Mouse (Mus musculus): ENCODE results near the gene Smarcd1. TPM values are rescaled to one million over a fixed set of nuclear protein-coding genes. Genes with fewer than 3 reads are reported as not detected.
"Not testable (repeated sequence)": the region's sequence is repeated elsewhere in the genome, so short reads cannot be mapped to it uniquely, and the experiment has no call there.

Gene Smarcd1
- polyA plus RNA-seq, 1 experiment from 2014 or later: 111 TPM

DNA sequence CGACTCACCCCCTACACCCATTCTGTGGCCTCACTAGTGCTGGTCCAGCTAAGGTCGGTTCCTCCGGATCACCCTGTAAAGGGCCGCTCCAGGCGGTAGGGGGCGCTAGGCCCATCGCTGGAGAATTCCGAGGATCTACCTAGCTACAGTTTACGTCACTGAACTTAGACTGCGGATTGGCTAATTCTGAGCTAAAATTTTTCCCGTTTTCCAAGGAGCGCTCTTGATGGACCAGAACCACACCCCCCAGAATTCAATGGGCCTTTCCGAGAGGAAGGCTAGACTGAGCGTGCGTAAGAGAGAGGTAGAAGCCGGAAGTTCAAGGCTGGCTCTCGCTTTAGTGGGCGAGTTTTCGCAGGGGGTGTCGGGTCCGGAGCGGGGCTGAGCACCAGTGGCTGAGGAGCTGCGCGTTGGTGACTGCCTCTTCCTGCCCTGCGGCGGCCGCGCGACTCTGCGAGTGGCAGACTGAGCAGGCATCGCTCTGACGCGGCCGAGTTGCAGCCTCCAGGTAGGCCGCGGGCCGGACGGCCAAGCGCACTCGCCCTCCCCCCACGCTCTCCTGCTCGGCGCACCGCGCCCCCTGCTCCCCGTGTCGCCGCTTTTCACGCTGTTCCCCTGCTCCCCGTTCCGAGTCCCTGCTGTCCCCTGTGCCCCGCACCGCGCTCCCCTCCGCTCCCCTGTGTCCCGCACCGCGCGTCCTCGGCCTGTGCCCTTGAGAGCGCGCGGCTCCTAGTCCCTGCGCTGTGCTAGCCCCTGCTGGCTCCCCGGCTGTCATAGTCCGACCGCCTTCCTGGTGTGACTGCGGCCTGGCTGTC is 23.6 kb downstream of the Smarcd1 start, which contains the start of gene Cox14:
Cox14 (plus strand) TSS at position 278 of the 815 bp plus-strand sequence.
- Histone ChIP-seq H3K9me3 (ENCODE audit: control insufficient read depth, low read length) (0 out of 2 replicates have a peak, but pooled peaks cover 3% of the 10 kb centered on the region), H3K9ac (replicated peaks; ENCODE audit: low read depth, low read length) (peak within 1 kb of the TSS; percentile 87), H3K36me3 (ENCODE audit: control insufficient read depth, insufficient read depth) (peaks cover 10% of the 10 kb centered on the region), H3K27me3 (replicated peaks; ENCODE audit: control insufficient read depth, insufficient read depth, low read length) (no peaks in the 10 kb centered on the region), H3K4me2 (ENCODE audit: low read length) (peak within 1 kb of the TSS; percentile 66), H3K27ac (ENCODE audit: low read length) (peak within 1 kb of the TSS; percentile 82), H3K4me1 (replicated peaks; ENCODE audit: control insufficient read depth, insufficient read depth, low read length) (peaks cover 28% of the 10 kb centered on the region), H3K4me3 (replicated peaks; ENCODE audit: low read length) (peak within 1 kb of the TSS; percentile 77)
- ATAC-seq: peak; percentile 96
- 0% methylated on average over 62 of the region's 68 CpGs for WGBS

DNA sequence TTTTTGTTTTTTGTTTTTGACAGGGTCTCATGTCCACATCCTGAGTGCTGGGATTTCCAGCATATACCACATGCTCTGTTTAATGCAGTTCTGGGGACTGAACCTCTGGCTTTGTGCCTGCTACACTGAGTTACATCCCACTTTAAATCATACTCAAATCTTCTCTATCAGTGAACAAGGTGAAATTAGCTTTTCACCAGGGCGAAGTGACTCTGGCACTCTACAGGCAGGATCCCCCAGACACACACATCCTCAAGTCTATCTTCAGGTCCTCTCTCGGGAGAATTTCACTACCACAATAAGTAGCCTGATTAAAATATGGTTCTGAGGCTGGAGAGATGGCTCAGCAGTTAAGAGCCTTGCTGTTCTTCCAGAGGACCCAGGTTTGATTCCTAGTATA is 24.6 kb downstream of the Smarcd1 start:
- Histone ChIP-seq H3K4me3 (replicated peaks; ENCODE audit: low read length) (peak overlapping the region; percentile 77), H3K9ac (replicated peaks; ENCODE audit: low read depth, low read length) (peak overlapping the region; percentile 87), H3K9me3 (ENCODE audit: control insufficient read depth, low read length) (0 out of 2 replicates have a peak, but pooled peaks cover 3% of the 10 kb centered on the region), H3K36me3 (ENCODE audit: control insufficient read depth, insufficient read depth) (peaks cover 10% of the 10 kb centered on the region), H3K27ac (ENCODE audit: low read length) (no peak overlapping the region), H3K27me3 (replicated peaks; ENCODE audit: control insufficient read depth, insufficient read depth, low read length) (no peaks in the 10 kb centered on the region), H3K4me1 (replicated peaks; ENCODE audit: control insufficient read depth, insufficient read depth, low read length) (peaks cover 28% of the 10 kb centered on the region), H3K4me2 (ENCODE audit: low read length) (peak overlapping the region; percentile 63)
- no peak for ATAC-seq
- WGBS: 75% methylated on average over 2 of the region's 2 CpGs

DNA sequence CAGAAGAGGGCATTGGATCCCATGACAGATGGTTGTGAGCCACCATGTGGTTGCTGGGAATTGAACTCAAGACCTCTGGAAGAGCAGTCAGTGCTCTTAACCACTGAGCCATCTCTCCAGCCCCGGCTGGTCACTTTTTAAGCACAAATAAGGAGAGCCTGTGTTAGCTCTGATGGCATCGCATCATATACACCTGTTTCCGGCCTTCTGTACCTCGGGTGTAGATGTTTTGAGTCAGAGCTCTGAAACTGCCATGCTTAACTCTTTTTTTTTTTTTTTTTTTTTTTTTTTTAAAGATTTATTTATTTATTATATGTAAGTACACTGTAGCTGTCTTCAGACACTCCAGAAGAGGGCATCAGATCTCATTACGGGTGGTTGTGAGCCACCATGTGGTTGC is 25.1 kb downstream of the Smarcd1 start:
- not testable (repeated sequence) for H3K36me3 ChIP-seq (ENCODE audit: control insufficient read depth, insufficient read depth); ATAC-seq; H3K27me3 ChIP-seq (replicated peaks; ENCODE audit: control insufficient read depth, insufficient read depth, low read length); H3K4me3 ChIP-seq (replicated peaks; ENCODE audit: low read length); H3K4me2 ChIP-seq (ENCODE audit: low read length); H3K9ac ChIP-seq (replicated peaks; ENCODE audit: low read depth, low read length); H3K27ac ChIP-seq (ENCODE audit: low read length); H3K9me3 ChIP-seq (ENCODE audit: control insufficient read depth, low read length)
- peaks cover 28% of the 10 kb centered on the region for H3K4me1 ChIP-seq (replicated peaks; ENCODE audit: control insufficient read depth, insufficient read depth, low read length)
- WGBS: 92% methylated on average over 4 of the region's 5 CpGs

- Histone ChIP-seq H3K36me3 (ENCODE audit: control insufficient read depth, insufficient read depth) (peaks cover 10% of the 10 kb centered on the region), H3K9ac (replicated peaks; ENCODE audit: low read depth, low read length) (no peak overlapping the region), H3K4me2 (ENCODE audit: low read length) (no peak overlapping the region), H3K9me3 (ENCODE audit: control insufficient read depth, low read length) (0 out of 2 replicates have a peak, but pooled peaks cover 3% of the 10 kb centered on the region), H3K4me1 (replicated peaks; ENCODE audit: control insufficient read depth, insufficient read depth, low read length) (peaks cover 28% of the 10 kb centered on the region), H3K4me3 (replicated peaks; ENCODE audit: low read length) (no peak overlapping the region), H3K27me3 (replicated peaks; ENCODE audit: control insufficient read depth, insufficient read depth, low read length) (no peaks in the 10 kb centered on the region), H3K27ac (ENCODE audit: low read length) (no peak overlapping the region)
- ATAC-seq: no peak
- 95% methylated on average over 12 of the region's 12 CpGs for WGBS
Observed at GRCm38 (mm10) chr15:99727525-99727924, 25.6 kb downstream of the Smarcd1 start.

DNA sequence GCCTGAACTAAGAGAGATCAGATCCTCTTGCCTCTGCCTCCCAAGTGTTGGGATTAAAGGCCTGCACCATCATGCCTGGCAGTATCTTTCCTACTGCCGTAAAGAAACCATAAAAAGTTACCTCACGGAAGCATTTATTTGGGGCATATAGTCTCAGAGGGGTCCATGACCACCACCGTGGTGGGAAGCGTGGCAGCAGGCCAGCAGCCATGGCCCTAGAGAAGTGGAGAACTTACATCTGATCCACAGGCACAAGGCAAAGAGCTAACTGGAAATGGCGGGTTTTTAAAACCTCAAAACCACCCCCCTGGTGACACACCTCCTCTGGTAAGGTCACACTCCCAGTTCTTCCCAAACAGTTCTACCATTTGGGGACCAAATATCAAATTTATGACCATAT is 26.3 kb downstream of the Smarcd1 start:
- Histone ChIP-seq H3K4me2 (ENCODE audit: low read length) (no peak overlapping the region), H3K9ac (replicated peaks; ENCODE audit: low read depth, low read length) (no peak overlapping the region), H3K4me3 (replicated peaks; ENCODE audit: low read length) (no peak overlapping the region), H3K36me3 (ENCODE audit: control insufficient read depth, insufficient read depth) (peaks cover 10% of the 10 kb centered on the region), H3K27ac (ENCODE audit: low read length) (no peak overlapping the region), H3K27me3 (replicated peaks; ENCODE audit: control insufficient read depth, insufficient read depth, low read length) (no peaks in the 10 kb centered on the region), H3K4me1 (replicated peaks; ENCODE audit: control insufficient read depth, insufficient read depth, low read length) (peaks cover 28% of the 10 kb centered on the region), H3K9me3 (ENCODE audit: control insufficient read depth, low read length) (0 out of 2 replicates have a peak, but pooled peaks cover 3% of the 10 kb centered on the region)
- no peak for ATAC-seq
- WGBS: 98% methylated on average over 5 of the region's 5 CpGs

- no peaks in the 10 kb centered on the region for H3K27me3 ChIP-seq (replicated peaks; ENCODE audit: control insufficient read depth, insufficient read depth, low read length)
- H3K4me2 ChIP-seq (ENCODE audit: low read length): no peak overlapping the region
- H3K4me1 ChIP-seq (replicated peaks; ENCODE audit: control insufficient read depth, insufficient read depth, low read length): peaks cover 19% of the 10 kb centered on the region
- 0 out of 2 replicates have a peak, but pooled peaks cover 3% of the 10 kb centered on the region for H3K9me3 ChIP-seq (ENCODE audit: control insufficient read depth, low read length)
- H3K36me3 ChIP-seq (ENCODE audit: control insufficient read depth, insufficient read depth): peaks cover 13% of the 10 kb centered on the region
- H3K4me3 ChIP-seq (replicated peaks; ENCODE audit: low read length): no peak overlapping the region
- no peak overlapping the region for H3K27ac ChIP-seq (ENCODE audit: low read length)
- WGBS: 96% methylated on average over 3 of the region's 4 CpGs
- H3K9ac ChIP-seq (replicated peaks; ENCODE audit: low read depth, low read length): no peak overlapping the region
- no peak for ATAC-seq
Observed at GRCm38 (mm10) chr15:99729056-99729783, 27.3 kb downstream of the Smarcd1 start.

- Histone ChIP-seq H3K27ac (ENCODE audit: low read length) (no peak overlapping the region), H3K36me3 (ENCODE audit: control insufficient read depth, insufficient read depth) (peaks cover 16% of the 10 kb centered on the region), H3K9me3 (ENCODE audit: control insufficient read depth, low read length) (0 out of 2 replicates have a peak, but pooled peaks cover 3% of the 10 kb centered on the region), H3K4me2 (ENCODE audit: low read length) (no peak overlapping the region), H3K27me3 (replicated peaks; ENCODE audit: control insufficient read depth, insufficient read depth, low read length) (no peaks in the 10 kb centered on the region), H3K4me1 (replicated peaks; ENCODE audit: control insufficient read depth, insufficient read depth, low read length) (peaks cover 10% of the 10 kb centered on the region), H3K9ac (replicated peaks; ENCODE audit: low read depth, low read length) (no peak overlapping the region), H3K4me3 (replicated peaks; ENCODE audit: low read length) (no peak overlapping the region)
- 100% methylated on average over 2 of the region's 2 CpGs for WGBS
- no peak for ATAC-seq
Observed at GRCm38 (mm10) chr15:99731167-99731566, 29.2 kb downstream of the Smarcd1 start.

DNA sequence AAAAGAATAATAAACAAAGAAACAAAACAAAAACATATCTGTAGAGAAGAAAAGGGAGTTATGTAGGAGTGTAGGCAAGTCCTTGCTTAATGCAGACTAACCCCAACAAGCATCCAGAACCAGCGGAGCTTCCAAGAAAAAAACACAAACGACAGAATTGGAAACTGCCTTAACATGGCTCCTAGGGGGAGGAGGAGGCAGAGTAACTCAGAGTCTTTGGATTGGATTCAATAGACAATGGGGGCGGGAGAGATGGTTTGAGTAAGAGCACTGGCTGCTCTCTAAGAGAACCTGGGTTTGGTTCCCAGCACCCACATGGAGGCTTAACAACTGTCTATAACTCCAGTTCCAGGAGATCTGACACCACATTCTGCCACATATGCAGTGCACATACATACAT is 29.7 kb downstream of the Smarcd1 start:
- Histone ChIP-seq H3K4me3 (replicated peaks; ENCODE audit: low read length) (no peak overlapping the region), H3K27me3 (replicated peaks; ENCODE audit: control insufficient read depth, insufficient read depth, low read length) (no peaks in the 10 kb centered on the region), H3K36me3 (ENCODE audit: control insufficient read depth, insufficient read depth) (peaks cover 16% of the 10 kb centered on the region), H3K4me1 (replicated peaks; ENCODE audit: control insufficient read depth, insufficient read depth, low read length) (peaks cover 5% of the 10 kb centered on the region), H3K9me3 (ENCODE audit: control insufficient read depth, low read length) (0 out of 2 replicates have a peak, but pooled peaks cover 3% of the 10 kb centered on the region), H3K9ac (replicated peaks; ENCODE audit: low read depth, low read length) (no peak overlapping the region), H3K4me2 (ENCODE audit: low read length) (no peak overlapping the region), H3K27ac (ENCODE audit: low read length) (no peak overlapping the region)
- ATAC-seq: no peak
- WGBS: 85% methylated on average over 3 of the region's 3 CpGs

- WGBS: 97% methylated on average over 5 of the region's 5 CpGs
- Histone ChIP-seq H3K4me3 (replicated peaks; ENCODE audit: low read length) (no peak overlapping the region), H3K27ac (ENCODE audit: low read length) (no peak overlapping the region), H3K4me2 (ENCODE audit: low read length) (no peak overlapping the region), H3K36me3 (ENCODE audit: control insufficient read depth, insufficient read depth) (peaks cover 20% of the 10 kb centered on the region), H3K9me3 (ENCODE audit: control insufficient read depth, low read length) (0 out of 2 replicates have a peak, but pooled peaks cover 3% of the 10 kb centered on the region), H3K9ac (replicated peaks; ENCODE audit: low read depth, low read length) (no peak overlapping the region), H3K27me3 (replicated peaks; ENCODE audit: control insufficient read depth, insufficient read depth, low read length) (no peaks in the 10 kb centered on the region), H3K4me1 (replicated peaks; ENCODE audit: control insufficient read depth, insufficient read depth, low read length) (no peaks in the 10 kb centered on the region)
- ATAC-seq: no peak
Observed at GRCm38 (mm10) chr15:99733186-99733585, 31.3 kb downstream of the Smarcd1 start.

All from forebrain, embryonic 16.5 days (tissue).